Mouse (Mus musculus): ENCODE data around the gene Maml3. TPM values are rescaled to one million over a fixed set of nuclear protein-coding genes. Genes with fewer than 3 reads are reported as not detected.
A peak's percentile ranks its signal among the peaks of the same experiment; 100 is the strongest.

The Maml3 gene
- polyA plus RNA-seq, 1 experiment = not detected

DNA sequence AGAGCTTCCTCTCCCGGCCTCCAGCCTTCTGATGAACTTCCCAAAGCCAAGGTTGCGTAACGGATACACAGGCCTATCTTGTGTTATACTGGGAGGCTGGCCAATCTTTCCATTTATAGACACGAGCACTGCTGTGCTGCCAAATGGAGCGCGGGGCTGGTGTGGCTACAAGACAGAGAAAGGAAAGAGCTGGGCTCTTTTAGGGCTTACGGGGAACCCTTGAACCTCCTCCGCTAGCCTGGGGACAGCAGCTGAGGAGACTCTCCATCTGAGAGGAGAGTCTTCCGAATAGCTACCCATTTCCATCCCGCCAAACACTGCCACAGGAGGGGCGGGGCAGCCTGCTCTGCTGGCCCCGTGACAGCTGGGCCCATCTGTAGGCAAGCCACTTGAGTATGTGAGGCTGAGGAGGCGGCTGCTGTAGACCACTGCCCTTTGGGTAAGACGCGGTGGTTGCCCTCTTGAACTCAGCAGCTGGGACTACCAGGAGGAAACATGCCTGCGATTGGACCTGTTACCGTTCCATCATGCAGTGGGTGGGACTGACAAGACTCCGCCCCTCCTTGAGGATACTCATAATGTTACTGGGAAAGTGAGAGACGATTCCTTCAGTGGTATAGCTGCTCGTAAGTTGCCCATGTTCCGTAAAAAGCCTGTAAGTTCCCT, 396.0 kb downstream of the Maml3 start:
- TF ChIP-seq CTCF (IDR thresholded peaks at IDR 0.05; ENCODE audit: insufficient read depth, low read depth, low read length) (no peak), POLR2A (IDR thresholded peaks at IDR 0.05; ENCODE audit: insufficient read depth, low read depth, low read length) (no peak)
- Histone ChIP-seq H3K4me1 (ENCODE audit: control insufficient read depth, insufficient read depth, low read length) (peaks cover 13% of the 10 kb centered on the region), H3K27ac (ENCODE audit: insufficient read depth, low read depth, low read length) (peak overlapping the region; percentile 85), H3K4me3 (ENCODE audit: insufficient read depth, low read depth, low read length) (peak overlapping the region; percentile 18; the same call in 1 of the 2 replicates)
- 29% methylated on average over 21 of the region's 21 CpGs for WGBS

DNA sequence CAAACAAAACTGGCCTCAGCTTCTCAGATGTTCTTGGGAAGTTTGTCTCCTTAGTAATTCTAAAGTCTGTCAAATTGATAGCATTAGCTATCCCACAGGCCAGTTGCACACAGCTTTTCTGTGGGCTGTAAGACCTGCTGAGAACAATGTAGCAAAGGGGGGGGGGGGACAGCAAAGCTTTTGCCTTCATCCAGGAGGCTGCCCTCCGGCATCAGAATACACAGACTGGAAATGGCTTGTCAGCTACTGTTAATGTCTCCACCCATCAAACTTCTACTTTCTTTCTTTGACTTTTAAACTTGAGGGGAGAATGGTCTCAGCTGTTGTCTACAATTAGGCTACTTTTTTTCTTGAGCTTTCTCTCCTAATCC, 396.5 kb downstream of the Maml3 start:
- no peak overlapping the region for H3K4me3 ChIP-seq (ENCODE audit: insufficient read depth, low read depth, low read length)
- peak overlapping the region; percentile 16; the same call in 1 of the 2 replicates for H3K27ac ChIP-seq (ENCODE audit: insufficient read depth, low read depth, low read length)
- TF ChIP-seq CTCF (IDR thresholded peaks at IDR 0.05; ENCODE audit: insufficient read depth, low read depth, low read length) (no peak), POLR2A (IDR thresholded peaks at IDR 0.05; ENCODE audit: insufficient read depth, low read depth, low read length) (no peak)
- peaks cover 13% of the 10 kb centered on the region for H3K4me1 ChIP-seq (ENCODE audit: control insufficient read depth, insufficient read depth, low read length)
- 37% methylated on average over 1 of the region's 1 CpGs for WGBS

DNA sequence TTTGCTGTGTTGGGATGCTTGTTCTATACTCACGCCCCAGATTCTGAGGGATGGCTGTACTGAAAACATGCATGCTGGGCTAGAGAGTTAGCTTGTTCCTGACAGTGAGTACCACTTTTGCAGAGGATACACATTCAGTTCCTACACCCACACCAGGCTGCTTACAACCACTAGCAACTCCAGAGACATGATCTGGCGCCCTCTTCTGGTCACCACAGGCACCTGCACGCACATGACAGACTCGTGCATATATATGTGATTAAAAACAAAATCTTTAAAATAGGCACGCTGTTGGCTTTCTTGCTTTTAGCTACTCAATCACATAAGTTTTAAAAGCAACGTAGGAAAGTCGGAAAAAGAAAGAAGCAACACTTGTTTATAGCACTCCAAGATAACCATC, 399.7 kb downstream of the Maml3 start:
- Histone ChIP-seq H3K4me1 (ENCODE audit: control insufficient read depth, insufficient read depth, low read length) (peaks cover 32% of the 10 kb centered on the region), H3K27ac (ENCODE audit: insufficient read depth, low read depth, low read length) (no peak overlapping the region), H3K4me3 (ENCODE audit: insufficient read depth, low read depth, low read length) (no peak overlapping the region)
- TF ChIP-seq POLR2A (IDR thresholded peaks at IDR 0.05; ENCODE audit: insufficient read depth, low read depth, low read length) (no peak), CTCF (IDR thresholded peaks at IDR 0.05; ENCODE audit: insufficient read depth, low read depth, low read length) (0 out of 2 replicates have a peak, but pooled peaks have one; percentile 11)
- WGBS = 89% methylated on average over 7 of the region's 7 CpGs

DNA sequence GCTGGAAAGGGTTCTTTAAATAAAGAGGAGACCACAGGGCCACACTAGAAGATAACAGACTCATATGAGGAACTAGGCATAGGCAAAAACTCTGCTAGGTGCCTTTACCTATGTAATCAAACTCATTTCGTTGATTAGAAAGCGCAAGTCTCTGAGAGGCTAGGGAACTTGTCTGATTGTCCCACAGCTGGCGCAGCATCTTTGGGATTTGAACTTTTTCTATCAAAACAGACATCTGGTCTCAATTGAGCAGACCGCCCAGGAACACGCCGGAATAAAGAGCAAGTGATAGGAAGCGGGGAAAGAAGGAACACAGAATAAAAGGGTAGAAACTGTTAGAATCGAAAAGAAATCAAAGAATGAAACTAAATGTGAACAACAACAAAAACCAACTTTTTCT, 401.4 kb downstream of the Maml3 start:
- 88% methylated on average over 8 of the region's 8 CpGs for WGBS
- Histone ChIP-seq H3K4me3 (ENCODE audit: insufficient read depth, low read depth, low read length) (no peak overlapping the region), H3K27ac (ENCODE audit: insufficient read depth, low read depth, low read length) (no peak overlapping the region), H3K4me1 (ENCODE audit: control insufficient read depth, insufficient read depth, low read length) (peaks cover 27% of the 10 kb centered on the region)
- TF ChIP-seq CTCF (IDR thresholded peaks at IDR 0.05; ENCODE audit: insufficient read depth, low read depth, low read length) (no peak), POLR2A (IDR thresholded peaks at IDR 0.05; ENCODE audit: insufficient read depth, low read depth, low read length) (no peak)

DNA sequence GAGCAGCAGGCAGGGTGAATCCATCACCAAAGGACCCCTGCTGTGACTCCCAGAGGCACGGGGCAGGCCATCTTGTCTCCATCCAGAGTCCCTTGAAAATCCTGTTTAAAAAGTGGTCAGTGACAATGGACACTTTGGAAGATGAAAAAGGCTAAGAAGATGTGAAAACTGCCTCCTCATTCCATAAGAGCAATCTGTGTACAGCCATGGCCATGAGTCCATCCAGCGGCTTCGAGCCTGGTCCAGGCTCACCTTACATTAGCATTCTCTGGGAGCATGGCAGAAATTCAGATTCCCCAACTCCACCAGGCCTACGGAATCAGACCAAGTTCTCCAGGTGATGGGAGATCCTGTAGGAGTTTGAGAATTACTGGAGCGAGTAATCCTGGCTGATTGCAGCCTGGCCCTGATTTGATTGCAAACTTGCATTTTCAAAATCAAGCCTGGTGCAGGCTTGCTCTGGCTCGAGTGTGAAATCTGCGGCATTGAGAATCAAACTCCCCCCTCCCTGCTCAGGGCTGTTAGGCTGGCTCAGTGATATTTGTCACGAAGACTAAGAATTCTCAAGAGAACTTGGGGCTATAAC, 402.1 kb downstream of the Maml3 start:
- peaks cover 23% of the 10 kb centered on the region for H3K4me1 ChIP-seq (ENCODE audit: control insufficient read depth, insufficient read depth, low read length)
- no peak overlapping the region for H3K4me3 ChIP-seq (ENCODE audit: insufficient read depth, low read depth, low read length)
- 59% methylated on average over 8 of the region's 8 CpGs for WGBS
- TF ChIP-seq POLR2A (IDR thresholded peaks at IDR 0.05; ENCODE audit: insufficient read depth, low read depth, low read length) (no peak), CTCF (IDR thresholded peaks at IDR 0.05; ENCODE audit: insufficient read depth, low read depth, low read length) (no peak)
- peak overlapping the region; percentile 94 for H3K27ac ChIP-seq (ENCODE audit: insufficient read depth, low read depth, low read length)

DNA sequence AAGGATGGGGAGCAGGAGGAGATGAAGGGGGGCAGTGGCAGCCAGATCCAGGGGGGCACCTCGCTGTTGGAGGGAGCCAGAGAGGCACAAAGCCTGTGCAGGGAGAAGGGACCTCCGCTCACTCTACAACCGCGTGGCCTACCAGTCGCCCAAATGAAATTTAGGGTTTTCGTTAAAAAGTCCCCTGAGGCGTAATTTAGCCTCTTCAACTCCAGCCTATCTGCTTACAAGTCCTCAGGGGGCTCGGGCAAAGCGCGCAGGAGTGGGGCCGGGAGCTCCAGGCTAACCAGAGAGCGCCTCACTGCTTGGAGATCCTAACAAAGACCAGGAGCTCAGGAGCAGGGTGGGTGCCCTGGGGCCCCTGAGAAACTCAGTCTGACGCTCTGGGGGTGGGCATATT, 402.9 kb downstream of the Maml3 start:
- H3K27ac ChIP-seq (ENCODE audit: insufficient read depth, low read depth, low read length) = peak overlapping the region; percentile 94
- TF ChIP-seq POLR2A (IDR thresholded peaks at IDR 0.05; ENCODE audit: insufficient read depth, low read depth, low read length) (no peak), CTCF (IDR thresholded peaks at IDR 0.05; ENCODE audit: insufficient read depth, low read depth, low read length) (no peak)
- peak overlapping the region; percentile 43 for H3K4me3 ChIP-seq (ENCODE audit: insufficient read depth, low read depth, low read length)
- 16% methylated on average over 13 of the region's 13 CpGs for WGBS
- peaks cover 23% of the 10 kb centered on the region for H3K4me1 ChIP-seq (ENCODE audit: control insufficient read depth, insufficient read depth, low read length)

DNA sequence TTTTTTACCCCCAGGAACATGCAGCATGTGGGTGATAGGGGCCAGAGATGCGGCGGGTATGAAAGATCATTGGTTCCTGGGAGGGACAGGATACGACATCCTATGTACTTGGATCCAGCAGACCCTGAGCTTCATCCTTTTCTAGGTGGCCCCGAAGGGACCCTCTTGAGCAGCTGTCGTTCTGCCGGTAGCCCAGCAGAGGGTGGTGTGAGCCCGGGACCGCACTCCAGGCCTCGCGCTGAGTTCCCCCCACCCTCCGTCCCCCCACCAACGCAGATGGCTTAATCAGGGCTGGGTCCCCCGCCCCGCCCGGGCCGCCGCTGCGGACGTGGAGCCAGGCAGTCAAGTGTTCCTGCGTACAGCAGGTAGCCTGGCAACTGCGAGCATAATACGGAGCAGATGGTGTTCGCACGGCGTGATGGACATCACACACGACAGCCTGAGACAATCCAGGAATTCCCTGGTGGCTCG, 403.6 kb downstream of the Maml3 start:
- Histone ChIP-seq H3K4me3 (ENCODE audit: insufficient read depth, low read depth, low read length) (peak overlapping the region; percentile 43), H3K27ac (ENCODE audit: insufficient read depth, low read depth, low read length) (peak overlapping the region; percentile 94), H3K4me1 (ENCODE audit: control insufficient read depth, insufficient read depth, low read length) (peaks cover 23% of the 10 kb centered on the region)
- 0 out of 2 replicates have a peak, but pooled peaks have one; percentile 24 for TF ChIP-seq POLR2A (IDR thresholded peaks at IDR 0.05; ENCODE audit: insufficient read depth, low read depth, low read length)
- peak; percentile 83 for TF ChIP-seq CTCF (IDR thresholded peaks at IDR 0.05; ENCODE audit: insufficient read depth, low read depth, low read length)
- WGBS = under 1% methylated on average over 27 of the region's 27 CpGs

DNA sequence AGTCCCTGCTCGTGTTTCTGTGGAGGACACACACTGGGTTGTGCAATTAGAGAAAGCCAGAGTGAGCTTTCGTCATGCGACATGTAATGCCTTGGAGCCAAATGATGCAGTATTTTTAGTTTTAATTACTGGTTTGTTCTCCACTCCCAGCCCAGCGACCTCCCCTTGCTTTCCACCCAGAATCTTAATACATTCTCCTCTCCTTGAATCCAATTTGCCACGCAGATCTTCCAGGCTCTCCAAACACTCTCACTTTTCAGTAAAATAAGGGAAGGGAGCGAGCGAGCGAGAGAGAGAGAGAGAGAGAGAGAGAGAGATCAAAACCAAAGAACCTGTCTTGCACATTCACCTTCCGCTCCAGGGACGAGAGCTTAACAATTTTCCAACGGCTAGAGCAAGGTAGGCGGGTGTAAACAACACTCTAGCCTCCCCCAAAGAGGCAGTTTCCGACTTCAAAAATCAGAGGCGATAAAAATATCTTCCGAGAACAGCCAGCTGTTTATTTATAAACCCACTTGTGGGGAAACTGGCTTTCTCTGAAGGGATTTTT, 404.1 kb downstream of the Maml3 start:
- Histone ChIP-seq H3K4me1 (ENCODE audit: control insufficient read depth, insufficient read depth, low read length) (peaks cover 23% of the 10 kb centered on the region), H3K27ac (ENCODE audit: insufficient read depth, low read depth, low read length) (peak overlapping the region; percentile 94), H3K4me3 (ENCODE audit: insufficient read depth, low read depth, low read length) (peak overlapping the region; percentile 43)
- WGBS = 3% methylated on average over 15 of the region's 15 CpGs
- TF ChIP-seq POLR2A (IDR thresholded peaks at IDR 0.05; ENCODE audit: insufficient read depth, low read depth, low read length) (no peak), CTCF (IDR thresholded peaks at IDR 0.05; ENCODE audit: insufficient read depth, low read depth, low read length) (no peak)

DNA sequence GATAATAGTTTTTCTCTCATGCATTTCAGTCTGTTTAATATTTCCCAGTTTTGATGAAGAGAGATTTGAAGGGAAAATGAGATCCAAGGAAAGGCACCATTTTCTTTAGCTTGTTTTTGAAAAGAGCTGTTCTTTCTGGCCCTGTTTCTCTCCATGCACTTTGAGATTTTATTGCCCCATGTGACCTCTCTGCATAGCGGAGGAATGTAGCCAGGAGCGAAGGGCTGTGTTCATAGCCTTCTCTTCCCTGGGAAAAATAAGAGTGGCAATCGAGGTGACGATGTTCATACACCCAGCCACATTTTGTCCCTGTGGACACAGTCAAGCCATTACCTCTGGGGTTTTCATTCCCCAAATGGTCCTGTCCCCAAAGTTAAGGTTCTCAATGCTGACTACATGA, 404.8 kb downstream of the Maml3 start:
- 47% methylated on average over 4 of the region's 4 CpGs for WGBS
- peak overlapping the region; percentile 94 for H3K27ac ChIP-seq (ENCODE audit: insufficient read depth, low read depth, low read length)
- peaks cover 23% of the 10 kb centered on the region for H3K4me1 ChIP-seq (ENCODE audit: control insufficient read depth, insufficient read depth, low read length)
- TF ChIP-seq CTCF (IDR thresholded peaks at IDR 0.05; ENCODE audit: insufficient read depth, low read depth, low read length) = no peak
- TF ChIP-seq POLR2A (IDR thresholded peaks at IDR 0.05; ENCODE audit: insufficient read depth, low read depth, low read length) = no peak
- H3K4me3 ChIP-seq (ENCODE audit: insufficient read depth, low read depth, low read length) = no peak overlapping the region

Data from olfactory bulb, adult 2 months (tissue).